Mouse (Mus musculus) spleen, postnatal 10 days (tissue): ENCODE measurements around the gene Gsdma3.
"Not testable (repeated sequence)": the region's sequence is repeated elsewhere in the genome, so short reads cannot be mapped to it uniquely, and the experiment has no call there.

Experiments used
- DNase-seq, 2 experiments: peaks; one replicate each; pipeline ENCODE4 v3.0.0; 2021 to 2022; ENCODE audit warnings: low spot score in 2 of 2

The Gsdma3 gene

GRCm38 (mm10) chr11:98595955-98596354 lies 30.2 kb upstream of the Gsdma3 start:
- no peak for DNase-seq

DNA sequence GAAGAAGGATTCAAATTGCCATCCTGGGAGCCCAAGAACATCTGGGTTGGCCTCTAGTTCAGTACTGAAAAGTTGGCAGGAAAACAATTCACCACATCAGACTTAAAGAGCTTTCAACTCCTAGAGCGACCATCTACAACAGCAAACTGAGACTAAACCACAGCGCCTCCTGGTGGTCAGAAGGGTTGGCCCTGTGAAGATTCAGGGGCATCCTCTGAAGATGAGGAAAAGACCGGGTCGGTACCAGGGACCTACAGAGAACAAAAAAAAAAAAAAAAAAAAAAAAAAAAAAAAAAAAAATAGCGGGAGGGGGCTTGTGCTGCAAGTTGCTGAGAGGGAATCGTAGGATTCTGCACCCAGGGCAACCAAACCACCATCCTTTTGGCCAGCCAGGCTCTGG lies 28.8 kb upstream of the Gsdma3 start:
- peak; percentile 78 to 89 for DNase-seq

DNA sequence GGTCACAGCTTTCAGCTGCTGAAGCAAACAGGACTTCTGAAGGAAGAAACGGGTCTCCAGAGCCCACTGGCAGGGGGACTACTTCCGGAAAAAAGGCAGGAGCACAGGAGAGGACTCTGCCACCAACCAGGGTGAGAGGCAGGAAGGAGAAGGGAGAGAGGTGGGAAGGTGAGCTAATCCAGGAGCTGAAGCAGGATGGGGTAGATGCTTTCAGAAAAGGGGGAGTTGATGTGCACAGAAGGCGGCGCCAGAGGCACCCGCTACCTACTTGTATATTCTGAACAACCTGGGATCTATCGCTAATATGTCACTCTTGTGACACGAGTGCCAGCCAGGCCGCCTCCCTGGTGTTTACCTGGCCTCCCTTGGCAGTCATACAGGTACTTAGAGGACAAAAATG lies 28.2 kb upstream of the Gsdma3 start, which contains the start of gene Lrrc3c:
Lrrc3c (plus strand) TSS at position 301 of the 400 bp plus-strand sequence.
- DNase-seq: no peak

- DNase-seq: no peak
Measured at GRCm38 (mm10) chr11:98598851-98599290, 27.3 kb upstream of the Gsdma3 start.

- peak in 1 of 2 experiments; percentile 16 for DNase-seq
Measured at GRCm38 (mm10) chr11:98599291-98599690, 26.9 kb upstream of the Gsdma3 start.

GRCm38 (mm10) chr11:98602090-98602690 lies 24.0 kb upstream of the Gsdma3 start:
- DNase-seq: peak; percentile 20 to 71

GRCm38 (mm10) chr11:98603953-98604352 lies 22.2 kb upstream of the Gsdma3 start:
- DNase-seq: peak in 1 of 2 experiments; percentile 12

DNA sequence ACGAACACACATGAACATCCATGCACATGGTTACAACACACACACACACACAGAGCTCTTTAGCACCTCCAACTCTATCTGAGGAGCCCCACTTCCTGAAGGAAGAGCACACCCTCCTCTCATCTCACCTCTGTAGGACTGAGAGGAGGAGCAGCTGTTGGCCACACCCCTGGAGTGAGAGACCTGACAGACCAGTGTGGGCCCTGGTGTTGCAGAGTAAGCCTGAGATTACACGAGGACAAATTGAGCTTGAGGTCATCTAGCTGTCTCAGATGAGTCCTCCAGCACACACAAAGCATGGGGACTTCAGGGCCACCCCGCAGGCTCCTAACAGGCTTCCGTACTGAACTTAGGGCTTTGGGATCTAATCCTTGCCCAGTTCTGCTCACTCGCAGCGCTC lies 21.2 kb upstream of the Gsdma3 start:
- peak in 1 of 2 experiments; percentile 10 for DNase-seq

GRCm38 (mm10) chr11:98606763-98607162 lies 19.4 kb upstream of the Gsdma3 start:
- peak in 1 of 2 experiments; percentile 54 for DNase-seq

- DNase-seq: peak in 1 of 2 experiments; percentile 1
Measured at GRCm38 (mm10) chr11:98620791-98621190, 5.4 kb upstream of the Gsdma3 start.

GRCm38 (mm10) chr11:98623981-98624380 lies 2.2 kb upstream of the Gsdma3 start:
- DNase-seq: not testable (repeated sequence)

DNA sequence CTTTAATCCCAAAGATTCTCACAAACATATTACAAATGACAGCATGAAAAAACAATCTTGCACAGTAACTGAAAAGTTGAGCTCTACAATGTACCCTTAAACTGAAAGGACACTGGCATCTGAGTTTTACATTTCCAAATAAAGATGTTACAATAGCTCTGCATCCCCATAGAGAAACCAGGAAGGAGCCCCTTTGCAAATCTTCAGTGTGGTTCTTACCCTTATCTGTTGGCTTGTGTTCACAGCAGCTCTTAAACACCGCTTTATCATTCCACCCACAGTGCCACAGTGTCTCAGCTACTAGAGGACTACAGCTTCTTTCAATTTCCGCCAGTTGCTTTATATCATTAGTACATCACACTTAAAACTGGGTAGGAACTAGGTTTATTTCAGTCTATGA lies 1.8 kb upstream of the Gsdma3 start:
- DNase-seq: not testable (repeated sequence)

GRCm38 (mm10) chr11:98628706-98629105 lies 2.5 kb downstream of the Gsdma3 start:
- no peak for DNase-seq

DNA sequence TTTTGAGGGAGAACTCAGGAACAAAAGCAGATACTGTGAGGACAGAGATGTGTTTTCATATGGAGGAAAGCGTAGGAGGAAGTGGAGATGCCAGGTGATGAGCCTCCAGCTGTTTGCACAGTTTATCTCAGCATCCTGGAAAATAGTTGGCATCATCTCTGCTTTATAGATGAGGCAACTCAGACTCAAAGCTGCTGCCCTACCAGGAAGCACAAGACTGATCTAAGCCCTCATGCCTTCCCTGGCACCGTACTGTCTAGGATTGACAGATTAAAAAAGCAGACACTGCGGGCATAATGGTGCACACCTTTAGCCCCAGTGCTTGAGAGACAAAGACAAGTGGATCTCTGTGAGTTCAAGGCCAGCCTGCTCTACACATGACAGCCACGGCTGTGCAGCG lies 4.5 kb downstream of the Gsdma3 start:
- no peak for DNase-seq

- peak; percentile 10 to 55 for DNase-seq
Measured at GRCm38 (mm10) chr11:98635312-98635970, 9.3 kb downstream of the Gsdma3 start.

GRCm38 (mm10) chr11:98637501-98637900 lies 11.3 kb downstream of the Gsdma3 start:
- DNase-seq: no peak

DNA sequence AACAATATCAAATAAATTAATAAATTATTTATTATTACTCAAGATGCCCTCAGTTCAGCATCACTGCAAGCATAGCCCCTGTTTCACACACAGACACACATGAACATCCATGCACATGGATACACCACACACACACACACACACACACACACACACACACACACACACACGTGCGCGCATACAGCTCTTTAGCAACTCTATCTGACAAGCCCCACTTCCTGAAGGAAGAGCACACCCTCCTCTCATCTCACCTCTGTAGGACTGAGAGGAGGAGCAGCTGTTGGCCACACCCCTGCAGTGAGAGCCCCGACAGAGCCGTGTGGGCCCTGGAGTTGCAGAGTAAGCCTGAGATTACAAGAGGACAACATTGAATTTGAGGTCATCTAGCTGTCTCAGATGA lies 13.9 kb downstream of the Gsdma3 start:
- no peak for DNase-seq

GRCm38 (mm10) chr11:98644757-98645156 lies 18.6 kb downstream of the Gsdma3 start:
- no peak for DNase-seq

GRCm38 (mm10) chr11:98645946-98646345 lies 19.8 kb downstream of the Gsdma3 start:
- DNase-seq: no peak

DNA sequence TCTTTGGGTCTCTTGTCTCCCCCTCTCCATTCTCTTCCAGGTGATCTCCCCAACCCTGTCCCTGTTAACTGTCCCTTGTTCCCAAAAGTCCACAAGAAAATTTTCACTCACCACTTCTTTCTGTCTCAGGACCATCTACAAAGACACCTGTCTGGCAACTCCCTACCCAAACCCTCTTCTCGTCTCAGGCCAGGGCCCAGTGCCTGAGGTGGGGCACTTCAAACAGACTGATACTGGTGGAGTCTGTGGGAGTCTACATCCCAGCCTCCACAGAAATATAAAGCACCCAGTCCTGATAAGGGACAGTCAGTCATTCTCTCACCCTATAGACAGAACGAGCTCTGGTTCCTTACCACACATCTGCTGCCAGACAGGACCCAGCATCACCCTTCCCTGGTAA lies 20.3 kb downstream of the Gsdma3 start, which contains the start of gene Gsdma2:
Gsdma2 (plus strand) TSS at position 301 of the 400 bp plus-strand sequence.
- no peak for DNase-seq

- DNase-seq: peak; percentile 28 to 72
Measured at GRCm38 (mm10) chr11:98655076-98655475, 28.9 kb downstream of the Gsdma3 start.

GRCm38 (mm10) chr11:98660517-98660916 lies 34.4 kb downstream of the Gsdma3 start:
- DNase-seq: peak in 1 of 2 experiments; percentile 60

DNA sequence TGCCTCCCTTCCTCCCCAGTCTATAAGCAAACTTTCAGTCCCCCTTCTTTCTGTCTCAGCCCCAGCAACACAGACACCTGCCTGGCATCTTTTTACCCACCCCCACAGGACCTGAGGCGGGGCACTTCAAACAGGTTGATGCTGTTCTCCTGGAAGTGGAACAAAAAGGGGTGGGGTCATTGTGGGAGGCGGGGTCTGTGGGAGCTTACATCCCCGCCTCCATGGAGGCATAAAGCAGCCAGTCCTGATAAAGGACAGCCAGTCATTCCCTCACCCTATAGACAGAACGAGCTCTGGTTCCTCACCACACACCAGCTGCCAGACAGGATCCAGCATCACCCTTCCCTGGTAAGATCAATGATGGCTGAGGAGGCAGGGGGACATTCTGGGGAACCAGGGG lies 37.9 kb downstream of the Gsdma3 start, which contains the start of gene Gsdma:
Gsdma (plus strand) TSS at position 261 of the 400 bp plus-strand sequence.
- DNase-seq: no peak
